Mouse (Mus musculus): ENCODE measurements around the gene Nlgn1. TPM values are rescaled to one million over a fixed set of nuclear protein-coding genes. Genes with fewer than 3 reads are reported as not detected.

Nlgn1 gene
- polyA plus RNA-seq, 1 experiment = 0.09 TPM

DNA sequence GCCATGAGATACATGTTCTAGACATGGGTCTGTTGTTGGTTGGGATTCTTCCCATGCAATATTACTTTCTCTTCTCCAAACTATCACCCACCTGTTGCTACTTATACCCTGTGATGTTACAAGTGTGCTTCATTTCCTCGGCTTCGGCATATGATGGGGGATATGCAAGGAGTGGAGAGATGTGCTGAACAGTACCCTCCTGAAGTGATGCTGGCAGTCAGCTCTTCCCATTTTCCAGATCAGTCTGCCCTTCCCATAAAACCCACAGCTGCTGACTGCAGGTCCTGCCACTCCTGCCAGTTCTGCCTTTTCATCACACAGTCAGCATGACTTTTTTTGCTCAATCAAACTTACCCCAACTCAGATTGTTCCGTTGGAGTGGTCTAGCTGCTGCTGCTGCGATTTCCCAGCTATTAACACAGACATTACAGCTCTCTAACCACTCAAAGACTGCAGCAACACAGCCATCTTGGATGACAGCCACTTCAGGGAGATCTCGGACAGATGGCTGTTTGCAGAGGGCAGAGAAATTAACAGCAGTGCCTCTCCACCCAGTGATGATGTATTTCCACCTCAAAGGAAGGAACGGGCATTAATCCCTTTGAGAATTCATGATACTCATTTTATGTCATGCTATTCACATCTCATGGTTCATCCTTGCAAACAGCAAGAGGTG, 643.3 kb downstream of the Nlgn1 start:
- Histone ChIP-seq H3K4me1 (ENCODE audit: control insufficient read depth, insufficient read depth, insufficient read length, low read length) (no peaks in the 10 kb centered on the region), H3K4me3 (ENCODE audit: low read depth, low read length) (no peak overlapping the region), H3K27me3 (ENCODE audit: control insufficient read depth, insufficient read depth, low read length) (no peaks in the 10 kb centered on the region), H3K36me3 (ENCODE audit: control insufficient read depth, insufficient read depth, low read length) (no peaks in the 10 kb centered on the region), H3K27ac (ENCODE audit: insufficient read depth, low read depth, low read length) (no peak overlapping the region)
- TF ChIP-seq CTCF (IDR thresholded peaks at IDR 0.05; ENCODE audit: extremely low read depth, insufficient read length, insufficient replicate concordance, low read depth, low read length) (no peak), POLR2A (IDR thresholded peaks at IDR 0.05; ENCODE audit: low read depth, low read length) (no peak)
- WGBS = 72% methylated on average over 6 of the region's 6 CpGs

DNA sequence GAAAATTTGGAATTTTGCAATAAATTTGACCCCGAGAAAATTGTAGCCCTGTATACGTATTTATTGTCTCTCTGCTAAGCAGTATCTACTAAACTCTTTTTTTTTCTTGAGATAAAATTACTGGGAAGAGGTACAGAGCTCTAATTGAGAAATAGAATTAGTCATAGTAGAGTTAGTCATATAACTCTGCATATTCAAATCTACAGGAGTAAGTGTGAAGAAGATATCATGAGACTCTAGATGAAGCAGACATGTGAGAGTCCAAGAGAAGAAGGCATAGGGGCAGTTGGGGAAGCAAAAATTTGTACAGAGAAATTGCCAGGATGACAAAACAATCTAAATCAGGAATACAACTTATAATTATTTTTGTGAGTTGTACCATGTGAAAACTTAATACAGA, 648.6 kb downstream of the Nlgn1 start:
- no peaks in the 10 kb centered on the region for H3K27me3 ChIP-seq (ENCODE audit: control insufficient read depth, insufficient read depth, low read length)
- H3K4me1 ChIP-seq (ENCODE audit: control insufficient read depth, insufficient read depth, insufficient read length, low read length) = no peaks in the 10 kb centered on the region
- no peaks in the 10 kb centered on the region for H3K36me3 ChIP-seq (ENCODE audit: control insufficient read depth, insufficient read depth, low read length)
- no peak overlapping the region for H3K4me3 ChIP-seq (ENCODE audit: low read depth, low read length)
- WGBS = 94% methylated on average over 2 of the region's 2 CpGs
- no peak overlapping the region for H3K27ac ChIP-seq (ENCODE audit: insufficient read depth, low read depth, low read length)
- TF ChIP-seq CTCF (IDR thresholded peaks at IDR 0.05; ENCODE audit: extremely low read depth, insufficient read length, insufficient replicate concordance, low read depth, low read length) = no peak
- no peak for TF ChIP-seq POLR2A (IDR thresholded peaks at IDR 0.05; ENCODE audit: low read depth, low read length)

DNA sequence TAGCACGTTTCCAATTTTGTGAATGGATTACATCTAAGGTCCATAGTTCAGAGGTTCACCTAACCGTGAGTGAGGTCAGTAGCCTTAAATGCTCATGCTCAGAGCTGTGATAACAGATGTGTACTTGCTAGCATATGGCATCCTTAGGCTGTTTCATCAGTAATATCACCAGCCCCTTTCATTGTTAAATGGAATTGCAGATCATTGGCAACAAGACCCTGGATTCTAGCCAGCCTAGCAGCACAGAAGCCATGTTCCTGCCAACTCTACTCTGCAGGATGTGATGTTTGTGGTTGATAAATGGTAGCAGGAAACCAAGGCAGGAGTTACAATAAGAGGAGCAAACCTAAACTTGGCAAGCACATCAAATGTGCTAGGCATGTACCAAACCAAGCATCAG, 652.9 kb downstream of the Nlgn1 start:
- Histone ChIP-seq H3K27ac (ENCODE audit: insufficient read depth, low read depth, low read length) (no peak overlapping the region), H3K4me3 (ENCODE audit: low read depth, low read length) (no peak overlapping the region), H3K27me3 (ENCODE audit: control insufficient read depth, insufficient read depth, low read length) (no peaks in the 10 kb centered on the region), H3K4me1 (ENCODE audit: control insufficient read depth, insufficient read depth, insufficient read length, low read length) (no peaks in the 10 kb centered on the region), H3K36me3 (ENCODE audit: control insufficient read depth, insufficient read depth, low read length) (no peaks in the 10 kb centered on the region)
- no peak for TF ChIP-seq CTCF (IDR thresholded peaks at IDR 0.05; ENCODE audit: extremely low read depth, insufficient read length, insufficient replicate concordance, low read depth, low read length)
- no peak for TF ChIP-seq POLR2A (IDR thresholded peaks at IDR 0.05; ENCODE audit: low read depth, low read length)
- WGBS = 52% methylated on average over 2 of the region's 2 CpGs

DNA sequence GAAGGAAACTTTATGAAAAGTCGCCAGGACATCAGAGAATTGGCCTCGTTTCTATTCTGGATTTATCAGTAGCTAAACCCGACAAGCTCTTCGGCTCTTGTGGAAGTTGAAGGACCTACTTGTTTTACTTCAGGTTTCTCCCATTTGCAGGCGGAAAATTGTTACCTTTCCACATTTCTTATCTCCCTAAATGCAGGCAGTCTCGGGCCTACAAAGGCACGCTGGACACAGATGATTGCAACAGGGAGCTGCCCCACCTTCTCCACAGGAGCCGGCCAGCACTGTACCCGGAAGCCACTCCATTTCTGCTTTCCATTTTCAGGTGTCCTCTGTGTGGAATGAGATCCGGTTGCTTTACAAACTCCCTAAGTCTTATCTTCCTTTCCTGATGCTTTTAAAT, 656.4 kb downstream of the Nlgn1 start:
- no peak for TF ChIP-seq CTCF (IDR thresholded peaks at IDR 0.05; ENCODE audit: extremely low read depth, insufficient read length, insufficient replicate concordance, low read depth, low read length)
- TF ChIP-seq POLR2A (IDR thresholded peaks at IDR 0.05; ENCODE audit: low read depth, low read length) = no peak
- Histone ChIP-seq H3K27me3 (ENCODE audit: control insufficient read depth, insufficient read depth, low read length) (no peaks in the 10 kb centered on the region), H3K27ac (ENCODE audit: insufficient read depth, low read depth, low read length) (no peak overlapping the region), H3K4me3 (ENCODE audit: low read depth, low read length) (no peak overlapping the region), H3K36me3 (ENCODE audit: control insufficient read depth, insufficient read depth, low read length) (no peaks in the 10 kb centered on the region), H3K4me1 (ENCODE audit: control insufficient read depth, insufficient read depth, insufficient read length, low read length) (no peaks in the 10 kb centered on the region)
- 75% methylated on average over 10 of the region's 10 CpGs for WGBS

DNA sequence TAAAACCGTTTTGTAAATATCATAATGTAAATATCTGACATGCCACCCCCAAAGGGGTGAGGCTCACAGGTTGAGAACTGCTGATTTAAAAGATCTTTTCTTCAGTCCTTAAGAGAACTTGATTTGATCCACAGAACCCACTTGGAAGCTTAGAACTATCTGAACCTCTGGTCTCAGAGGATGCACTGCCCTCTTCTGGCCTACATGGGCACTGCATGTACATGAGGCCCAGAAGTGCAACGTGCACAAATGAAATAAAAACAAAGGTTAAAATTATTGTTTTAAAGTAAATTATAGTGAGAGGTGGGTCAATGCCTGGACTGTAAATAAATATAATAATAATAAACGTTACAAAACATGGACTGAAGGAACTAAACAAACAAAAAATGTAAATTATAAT, 657.2 kb downstream of the Nlgn1 start:
- peak; percentile 44; the same call in 1 of the 2 replicates for TF ChIP-seq CTCF (IDR thresholded peaks at IDR 0.05; ENCODE audit: extremely low read depth, insufficient read length, insufficient replicate concordance, low read depth, low read length)
- no peak for TF ChIP-seq POLR2A (IDR thresholded peaks at IDR 0.05; ENCODE audit: low read depth, low read length)
- WGBS = 55% methylated on average over 3 of the region's 3 CpGs
- Histone ChIP-seq H3K27me3 (ENCODE audit: control insufficient read depth, insufficient read depth, low read length) (no peaks in the 10 kb centered on the region), H3K4me1 (ENCODE audit: control insufficient read depth, insufficient read depth, insufficient read length, low read length) (no peaks in the 10 kb centered on the region), H3K36me3 (ENCODE audit: control insufficient read depth, insufficient read depth, low read length) (no peaks in the 10 kb centered on the region), H3K4me3 (ENCODE audit: low read depth, low read length) (no peak overlapping the region), H3K27ac (ENCODE audit: insufficient read depth, low read depth, low read length) (no peak overlapping the region)

DNA sequence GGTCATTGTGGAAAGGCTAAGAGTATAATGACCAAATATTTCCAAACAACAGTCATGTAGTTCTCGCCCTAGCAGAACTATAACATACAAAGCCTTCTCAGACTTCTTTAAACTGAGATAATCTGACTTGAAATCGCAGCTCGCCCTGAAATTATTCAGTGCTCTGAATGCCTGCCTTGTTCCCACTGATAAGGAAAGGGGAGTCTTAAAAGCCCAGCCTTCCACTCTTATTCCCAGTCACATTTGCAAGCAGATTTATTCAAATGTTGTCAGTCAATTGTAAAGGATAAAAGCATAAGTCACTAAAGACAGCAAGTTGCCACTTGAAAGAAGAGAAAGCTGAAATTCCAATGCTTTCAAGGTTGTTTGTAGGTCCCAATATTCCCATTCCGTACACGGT, 658.9 kb downstream of the Nlgn1 start:
- Histone ChIP-seq H3K4me1 (ENCODE audit: control insufficient read depth, insufficient read depth, insufficient read length, low read length) (no peaks in the 10 kb centered on the region), H3K36me3 (ENCODE audit: control insufficient read depth, insufficient read depth, low read length) (no peaks in the 10 kb centered on the region), H3K4me3 (ENCODE audit: low read depth, low read length) (no peak overlapping the region), H3K27me3 (ENCODE audit: control insufficient read depth, insufficient read depth, low read length) (no peaks in the 10 kb centered on the region), H3K27ac (ENCODE audit: insufficient read depth, low read depth, low read length) (no peak overlapping the region)
- 34% methylated on average over 5 of the region's 5 CpGs for whole genome bisulfite sequencing
- TF ChIP-seq CTCF (IDR thresholded peaks at IDR 0.05; ENCODE audit: extremely low read depth, insufficient read length, insufficient replicate concordance, low read depth, low read length) (no peak), POLR2A (IDR thresholded peaks at IDR 0.05; ENCODE audit: low read depth, low read length) (no peak)

DNA sequence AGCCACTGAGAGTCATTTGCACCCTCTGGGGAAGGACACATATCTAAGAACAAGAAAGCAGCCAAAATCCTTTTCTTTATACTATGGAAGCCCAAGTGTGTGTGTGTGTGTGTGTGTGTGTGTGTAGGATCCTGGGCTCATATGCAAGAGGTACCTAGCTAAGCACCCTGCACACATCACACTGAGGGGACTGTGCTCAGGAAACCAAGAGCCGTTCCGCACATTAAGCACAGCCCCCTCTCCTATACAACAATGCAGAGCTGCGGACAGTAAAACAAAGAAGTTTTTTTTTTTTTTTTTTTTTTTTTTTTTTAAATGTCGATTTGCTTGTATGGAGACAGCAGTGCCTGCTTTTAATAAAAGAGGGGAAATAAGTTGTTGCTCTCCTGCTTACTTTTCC, 659.5 kb downstream of the Nlgn1 start:
- Histone ChIP-seq H3K27me3 (ENCODE audit: control insufficient read depth, insufficient read depth, low read length) (no peaks in the 10 kb centered on the region), H3K4me3 (ENCODE audit: low read depth, low read length) (no peak overlapping the region), H3K27ac (ENCODE audit: insufficient read depth, low read depth, low read length) (no peak overlapping the region), H3K4me1 (ENCODE audit: control insufficient read depth, insufficient read depth, insufficient read length, low read length) (no peaks in the 10 kb centered on the region), H3K36me3 (ENCODE audit: control insufficient read depth, insufficient read depth, low read length) (no peaks in the 10 kb centered on the region)
- WGBS = 77% methylated on average over 4 of the region's 4 CpGs
- no peak for TF ChIP-seq CTCF (IDR thresholded peaks at IDR 0.05; ENCODE audit: extremely low read depth, insufficient read length, insufficient replicate concordance, low read depth, low read length)
- no peak for TF ChIP-seq POLR2A (IDR thresholded peaks at IDR 0.05; ENCODE audit: low read depth, low read length)

Data from small intestine, adult 2 months (tissue).